Mouse (Mus musculus) midbrain, embryonic 14.5 days (tissue): ENCODE results near the gene Cpeb2. TPM values are rescaled to one million over a fixed set of nuclear protein-coding genes. Genes with fewer than 3 reads are reported as not detected.

Source experiments
- ATAC-seq: fragments of 200-750 bp; cut with Nextera tagmentation; 2 replicates; pipeline ENCODE4 v1.8.0; 2017; ENCODE audit warnings: moderate number of reproducible peaks, moderate library complexity; ENCODE audit not compliant: low FRiP score, low TSS enrichment
- DNase-seq: peaks from one replicate; pipeline ENCODE4 v3.0.0-alpha.2; 2015
- H3K27ac ChIP-seq: fragments of 300-500 bp; sonication (generic); replicated peaks from 2 replicates; pipeline ENCODE4 v1.5.1; 2014; ENCODE audit warnings: mild to moderate bottlenecking, low read depth, low read length, moderate library complexity
- H3K27me3 ChIP-seq: fragments of 300-500 bp; sonication (generic); 2 replicates; pipeline ENCODE4 v1.6.1; 2014; ENCODE audit warnings: low read length, control low read depth, mixed read lengths; ENCODE audit not compliant: control insufficient read depth, insufficient read depth
- H3K36me3 ChIP-seq: fragments of 300-500 bp; sonication (generic); 2 replicates; pipeline ENCODE4 v1.6.1; 2014; ENCODE audit warnings: low read length, control low read depth; ENCODE audit not compliant: control insufficient read depth, insufficient read depth
- H3K4me1 ChIP-seq: fragments of 300-500 bp; sonication (generic); 2 replicates; pipeline ENCODE4 v1.6.1; 2014; ENCODE audit warnings: mild to moderate bottlenecking, antibody characterized with exemption, low read length, control low read depth; ENCODE audit not compliant: control insufficient read depth, insufficient read depth
- H3K4me2 ChIP-seq: fragments of 300-500 bp; sonication (generic); 2 replicates; pipeline ENCODE4 v1.6.1; 2014; ENCODE audit warnings: mild to moderate bottlenecking, low read length, moderate library complexity
- H3K4me3 ChIP-seq: fragments of 300-500 bp; sonication (generic); replicated peaks from 2 replicates; pipeline ENCODE4 v1.5.1; 2014; ENCODE audit warnings: low read depth, low read length
- H3K9ac ChIP-seq: fragments of 300-500 bp; sonication (generic); replicated peaks from 2 replicates; pipeline ENCODE4 v1.6.1; 2014; ENCODE audit warnings: mild to moderate bottlenecking, low read length, moderate library complexity
- H3K9me3 ChIP-seq: fragments of 300-500 bp; sonication (generic); 2 replicates; pipeline ENCODE4 v1.6.1; 2016; ENCODE audit warnings: low read length, control low read depth, mixed read lengths; ENCODE audit not compliant: control insufficient read depth
- WGBS: fragments of 180-500 bp; shearing (Covaris S2); extraction: QIAGEN DNeasy Blood & Tissue Kit; methylation state at CpG from one replicate; pipeline ENCODE4 v1.1.7; 2014; 5-methylcytosine and 5-hydroxymethylcytosine counted together
- polyA plus RNA-seq: library from polyadenylated mRNA; unstranded; fragments of >200 nt; fragmentation: Nextera tagmentation; extraction: Ambion mirVana; gene quantifications from 2 replicates; pipeline ENCODE4 v1.2.1, GENCODE M21; 2014

The Cpeb2 gene
- polyA plus RNA-seq: 20.6 and 23.1 TPM in 2 replicates

GRCm38 (mm10) chr5:43232480-43233315, at the start of gene Cpeb2:
Cpeb2 (plus strand) TSS chr5:43233170.
- H3K27ac ChIP-seq: peak within 1 kb of the TSS; percentile 100
- ATAC-seq (peak; percentile 90), DNase-seq (peak; percentile 97)
- under 1% methylated on average over 86 of the region's 89 CpGs for WGBS
- H3K4me1 ChIP-seq: peaks cover 15% of the 10 kb centered on the region; the same call in 1 of the 2 replicates
- peak within 1 kb of the TSS; percentile 98 for H3K4me3 ChIP-seq
- H3K9me3 ChIP-seq: no peaks in the 10 kb centered on the region
- peak within 1 kb of the TSS; percentile 85 for H3K4me2 ChIP-seq
- H3K27me3 ChIP-seq: no peaks in the 10 kb centered on the region
- H3K36me3 ChIP-seq: no peaks in the 10 kb centered on the region
- peak within 1 kb of the TSS; percentile 99 for H3K9ac ChIP-seq

DNA sequence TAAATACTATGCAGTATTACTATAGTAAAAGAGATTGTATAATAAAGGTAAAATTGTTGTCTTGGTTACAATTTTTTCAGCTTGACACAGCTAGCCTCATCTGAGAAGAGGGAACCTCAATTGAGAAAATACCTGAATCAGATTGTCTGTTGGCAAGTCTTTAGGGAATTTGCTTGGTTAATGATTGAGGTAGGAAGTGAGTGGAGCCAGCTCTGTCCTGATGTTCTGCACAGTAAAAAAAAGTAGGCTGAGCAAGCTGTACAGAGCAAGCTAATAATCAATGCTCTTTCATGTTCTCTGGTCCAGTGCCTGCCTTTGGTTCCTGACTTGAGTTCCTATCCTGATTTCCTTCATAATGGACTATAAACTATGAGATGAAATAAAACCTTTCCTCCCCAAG, 49.4 kb upstream of the Cpeb2 start:
- H3K36me3 ChIP-seq: no peaks in the 10 kb centered on the region
- H3K27ac ChIP-seq: no peak overlapping the region
- no peak overlapping the region for H3K4me2 ChIP-seq
- ATAC-seq (no peak), DNase-seq (no peak)
- no peak overlapping the region for H3K9ac ChIP-seq
- no peaks in the 10 kb centered on the region for H3K27me3 ChIP-seq
- H3K4me3 ChIP-seq: no peak overlapping the region
- no peaks in the 10 kb centered on the region for H3K9me3 ChIP-seq
- no peaks in the 10 kb centered on the region for H3K4me1 ChIP-seq

GRCm38 (mm10) chr5:43184834-43185233, 48.1 kb upstream of the Cpeb2 start:
- no peak overlapping the region for H3K27ac ChIP-seq
- 70% methylated on average over 3 of the region's 3 CpGs for WGBS

GRCm38 (mm10) chr5:43185478-43185877, 47.5 kb upstream of the Cpeb2 start:
- Histone ChIP-seq H3K4me1 (no peaks in the 10 kb centered on the region), H3K27ac (no peak overlapping the region), H3K9ac (no peak overlapping the region), H3K27me3 (no peaks in the 10 kb centered on the region), H3K4me3 (no peak overlapping the region), H3K36me3 (no peaks in the 10 kb centered on the region), H3K4me2 (no peak overlapping the region), H3K9me3 (no peaks in the 10 kb centered on the region)
- ATAC-seq: no peak
- WGBS: 92% methylated on average over 3 of the region's 3 CpGs
- no peak for DNase-seq

More at GRCm38 (mm10) chr5:43184834-43185233, 48.1 kb upstream of the Cpeb2 start:
- no peak for ATAC-seq
- Histone ChIP-seq H3K27me3 (no peaks in the 10 kb centered on the region), H3K9me3 (no peaks in the 10 kb centered on the region), H3K4me2 (no peak overlapping the region), H3K36me3 (no peaks in the 10 kb centered on the region), H3K4me3 (no peak overlapping the region), H3K9ac (no peak overlapping the region), H3K4me1 (no peaks in the 10 kb centered on the region)
- DNase-seq: no peak

DNA sequence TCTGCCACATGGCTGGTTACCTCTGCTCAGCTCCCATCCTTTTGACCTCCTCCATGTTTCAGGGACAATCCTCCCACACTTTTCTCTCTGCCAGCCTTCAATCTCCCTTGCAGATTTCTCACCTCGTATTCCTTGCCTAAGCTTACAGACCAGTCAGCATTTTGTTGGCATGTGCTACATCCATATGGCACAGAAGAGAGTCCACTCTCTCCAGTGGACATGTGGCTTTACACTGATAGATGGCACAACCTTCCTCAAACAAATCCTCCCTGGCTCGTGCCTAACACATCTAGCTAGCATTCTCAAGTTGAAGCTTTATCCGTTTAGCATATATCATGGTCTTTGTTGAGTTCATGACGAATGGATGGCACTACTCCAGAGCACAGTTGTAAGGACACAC, 32.3 kb upstream of the Cpeb2 start:
- ATAC-seq (no peak), DNase-seq (no peak)
- Histone ChIP-seq H3K9me3 (no peaks in the 10 kb centered on the region), H3K27me3 (no peaks in the 10 kb centered on the region), H3K4me2 (no peak overlapping the region), H3K36me3 (no peaks in the 10 kb centered on the region), H3K4me1 (no peaks in the 10 kb centered on the region), H3K9ac (no peak overlapping the region), H3K27ac (no peak overlapping the region), H3K4me3 (no peak overlapping the region)
- WGBS: 80% methylated on average over 4 of the region's 4 CpGs

DNA sequence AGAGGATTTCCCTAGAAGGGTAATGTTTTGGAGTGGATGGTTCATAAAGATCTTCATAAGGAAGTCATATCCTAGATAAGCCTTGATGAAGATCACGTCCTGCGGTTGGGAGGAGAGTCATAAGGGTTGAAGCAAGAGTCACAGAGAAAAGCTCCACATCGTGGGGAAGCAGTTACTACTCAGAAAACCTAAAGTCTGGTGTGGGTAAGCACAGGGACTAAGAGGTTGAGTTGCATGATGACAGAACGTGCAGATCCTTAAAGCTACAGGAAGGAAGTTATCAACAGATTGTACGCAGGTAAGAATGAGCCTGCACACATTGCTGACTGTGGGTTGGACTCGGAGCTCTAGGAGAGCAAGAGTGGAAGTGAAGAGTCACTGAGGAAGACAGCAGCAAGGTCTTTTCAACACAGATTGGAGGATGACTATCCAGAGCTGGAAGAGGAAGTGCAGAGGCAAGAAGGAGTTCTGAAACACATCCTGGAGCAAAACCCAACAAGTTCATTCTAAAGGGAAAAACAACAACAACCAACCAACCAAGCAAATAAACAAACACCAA, 26.4 kb upstream of the Cpeb2 start:
- Histone ChIP-seq H3K36me3 (no peaks in the 10 kb centered on the region), H3K4me1 (no peaks in the 10 kb centered on the region), H3K4me2 (no peak overlapping the region), H3K9ac (no peak overlapping the region), H3K9me3 (no peaks in the 10 kb centered on the region), H3K27me3 (no peaks in the 10 kb centered on the region), H3K4me3 (no peak overlapping the region), H3K27ac (no peak overlapping the region)
- 91% methylated on average over 6 of the region's 6 CpGs for WGBS
- DNase-seq: no peak
- no peak for ATAC-seq

DNA sequence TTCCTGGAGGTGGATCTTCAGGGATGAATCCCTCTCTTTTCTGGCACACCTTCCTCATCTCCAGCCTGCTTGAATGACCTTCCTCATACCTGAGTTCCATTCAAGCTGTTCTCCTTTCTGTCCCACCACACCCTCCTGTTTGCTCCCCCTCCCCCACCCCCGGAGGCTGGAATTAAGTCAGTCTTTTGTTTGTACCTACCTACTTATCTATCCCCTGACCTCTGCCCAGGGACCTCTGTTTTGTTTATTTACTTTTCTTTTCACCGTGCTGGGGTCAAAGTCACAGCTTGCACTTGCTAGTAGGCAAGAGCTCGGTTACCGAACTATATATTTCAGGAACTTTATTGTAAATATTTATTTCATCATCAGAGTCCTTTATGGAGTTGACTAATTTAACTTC, 15.5 kb upstream of the Cpeb2 start:
- Histone ChIP-seq H3K9me3 (no peaks in the 10 kb centered on the region), H3K4me2 (no peak overlapping the region), H3K4me3 (no peak overlapping the region), H3K36me3 (no peaks in the 10 kb centered on the region), H3K27me3 (no peaks in the 10 kb centered on the region), H3K4me1 (no peaks in the 10 kb centered on the region), H3K9ac (no peak overlapping the region), H3K27ac (no peak overlapping the region)
- ATAC-seq (no peak), DNase-seq (no peak)
- 66% methylated on average over 4 of the region's 4 CpGs for WGBS

DNA sequence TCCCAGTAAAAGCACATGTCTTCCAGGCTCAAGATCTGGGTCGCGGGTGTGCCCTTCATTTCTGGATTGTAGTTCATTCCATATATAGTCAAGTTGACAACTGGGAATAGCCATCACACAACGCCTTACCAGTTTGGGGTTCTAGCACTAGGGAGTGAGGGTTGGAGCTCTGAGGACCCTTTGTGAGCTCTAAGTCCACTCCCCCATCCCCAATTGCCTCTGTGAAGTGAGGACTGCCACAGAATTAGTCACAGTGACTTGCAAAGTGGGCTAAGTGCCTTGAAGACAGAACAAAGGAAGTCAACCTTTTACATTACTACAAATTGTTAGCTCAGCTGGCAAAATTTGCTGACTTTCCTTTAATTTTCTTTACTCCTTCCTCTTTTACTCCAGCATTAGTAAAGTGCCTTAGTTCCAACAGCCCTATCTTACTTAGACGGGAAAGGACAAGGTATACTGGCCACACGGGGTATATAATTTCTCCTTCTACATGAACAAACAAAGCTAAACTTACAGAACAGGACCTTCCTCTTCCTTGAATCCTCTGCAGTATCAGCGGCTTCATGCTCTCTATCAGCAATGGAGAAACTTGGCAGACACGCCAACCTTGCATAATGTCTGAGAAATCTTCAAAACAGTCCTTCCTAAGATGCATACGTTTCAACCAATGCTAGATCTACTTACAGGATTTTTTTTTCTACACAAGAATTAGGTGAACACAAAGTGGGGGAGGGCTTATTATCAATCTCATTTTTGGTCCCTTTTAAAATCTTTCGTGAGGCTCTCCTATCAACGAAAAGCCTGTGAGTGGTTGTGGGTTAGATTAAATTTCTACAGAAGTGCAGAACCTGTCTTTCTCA, 14.8 kb upstream of the Cpeb2 start:
- no peak overlapping the region for H3K4me3 ChIP-seq
- H3K9me3 ChIP-seq: no peaks in the 10 kb centered on the region
- no peak for ATAC-seq
- H3K4me1 ChIP-seq: no peaks in the 10 kb centered on the region
- H3K9ac ChIP-seq: no peak overlapping the region
- no peak overlapping the region for H3K27ac ChIP-seq
- no peak for DNase-seq
- no peaks in the 10 kb centered on the region for H3K27me3 ChIP-seq
- 73% methylated on average over 10 of the region's 10 CpGs for WGBS
- H3K36me3 ChIP-seq: no peaks in the 10 kb centered on the region
- H3K4me2 ChIP-seq: no peak overlapping the region
